Mouse (Mus musculus) midbrain, embryonic 10.5 days (tissue): ENCODE results near the gene Mapkbp1. TPM values are rescaled to one million over a fixed set of nuclear protein-coding genes. Genes with fewer than 3 reads are reported as not detected.

Source experiments
- DNase-seq: peaks from one replicate; pipeline ENCODE4 v3.0.0-alpha.2; 2017; ENCODE audit warnings: low spot score
- H3K27ac ChIP-seq: fragments of 300-500 bp; sonication (generic); replicated peaks from 2 replicates; pipeline ENCODE4 v1.5.1; 2016; ENCODE audit warnings: mild to moderate bottlenecking
- H3K27me3 ChIP-seq: fragments of 300-500 bp; sonication (generic); 2 replicates; pipeline ENCODE4 v1.6.1; 2016; ENCODE audit warnings: low read depth, mild to moderate bottlenecking; ENCODE audit not compliant: poor library complexity, severe bottlenecking
- H3K36me3 ChIP-seq: fragments of 300-500 bp; sonication (generic); 2 replicates; pipeline ENCODE4 v1.6.1; 2016; ENCODE audit warnings: mild to moderate bottlenecking, moderate library complexity
- H3K4me1 ChIP-seq: fragments of 300-500 bp; sonication (generic); 2 replicates; pipeline ENCODE4 v1.6.1; 2016
- H3K4me3 ChIP-seq: fragments of 300-500 bp; sonication (generic); 2 replicates; pipeline ENCODE4 v1.5.1; 2016; ENCODE audit warnings: mild to moderate bottlenecking, moderate library complexity
- H3K9me3 ChIP-seq: fragments of 300-500 bp; sonication (generic); replicated peaks from 2 replicates; pipeline ENCODE4 v1.6.1; 2016; ENCODE audit warnings: mild to moderate bottlenecking
- WGBS: fragments of 180-500 bp; shearing (Covaris S2); methylation state at CpG from one replicate; pipeline ENCODE4 v1.1.7; 2016; 5-methylcytosine and 5-hydroxymethylcytosine counted together
- microRNA-seq: library from miRNA; unstranded; fragments of <30 nt; microRNA quantifications from one replicate; pipeline ENCODE4, GENCODE M21; 2017
- polyA plus RNA-seq: library from polyadenylated mRNA; unstranded; fragments of >200 nt; fragmentation: Nextera tagmentation; extraction: Ambion mirVana; gene quantifications from 2 replicates; pipeline ENCODE4 v1.2.1, GENCODE M21; 2016

Mapkbp1 gene
- polyA plus RNA-seq, 1 experiment from 2014 or later: 3.3 TPM

DNA sequence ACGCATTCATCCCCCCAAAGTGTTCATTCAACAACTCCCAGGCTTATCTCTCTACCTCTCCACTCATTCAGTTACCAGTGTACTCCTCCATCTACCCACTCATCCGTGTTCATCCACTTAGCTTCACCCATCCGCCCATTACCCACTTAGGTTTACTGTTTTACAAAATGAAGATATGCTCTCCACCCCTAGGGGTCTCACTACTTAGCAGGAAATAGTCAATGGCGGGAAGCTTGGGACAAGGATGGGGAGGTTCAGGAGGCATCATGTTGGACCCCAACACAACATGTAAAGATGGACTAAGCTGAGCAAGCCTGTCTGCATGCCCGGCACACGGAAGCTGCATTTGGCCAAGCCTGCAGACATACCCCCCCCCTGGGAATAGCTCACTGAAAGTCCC, 92.1 kb downstream of the Mapkbp1 start:
- WGBS: 85% methylated on average over 6 of the region's 6 CpGs
- no peak for DNase-seq
- Histone ChIP-seq H3K9me3 (no peaks in the 10 kb centered on the region), H3K36me3 (no peaks in the 10 kb centered on the region), H3K4me3 (no peak overlapping the region), H3K27ac (no peak overlapping the region), H3K4me1 (peaks cover 19% of the 10 kb centered on the region), H3K27me3 (peaks cover 6% of the 10 kb centered on the region; the same call in 1 of the 2 replicates)

- Histone ChIP-seq H3K9me3 (no peaks in the 10 kb centered on the region), H3K36me3 (no peaks in the 10 kb centered on the region), H3K4me1 (peaks cover 21% of the 10 kb centered on the region), H3K27me3 (peaks cover 8% of the 10 kb centered on the region; the same call in 1 of the 2 replicates), H3K4me3 (no peak overlapping the region), H3K27ac (no peak overlapping the region)
- no peak for DNase-seq
- 92% methylated on average over 10 of the region's 10 CpGs for WGBS
These were observed 92.7 kb downstream of the Mapkbp1 start for GRCm38 (mm10) chr2:120065243-120065642.

DNA sequence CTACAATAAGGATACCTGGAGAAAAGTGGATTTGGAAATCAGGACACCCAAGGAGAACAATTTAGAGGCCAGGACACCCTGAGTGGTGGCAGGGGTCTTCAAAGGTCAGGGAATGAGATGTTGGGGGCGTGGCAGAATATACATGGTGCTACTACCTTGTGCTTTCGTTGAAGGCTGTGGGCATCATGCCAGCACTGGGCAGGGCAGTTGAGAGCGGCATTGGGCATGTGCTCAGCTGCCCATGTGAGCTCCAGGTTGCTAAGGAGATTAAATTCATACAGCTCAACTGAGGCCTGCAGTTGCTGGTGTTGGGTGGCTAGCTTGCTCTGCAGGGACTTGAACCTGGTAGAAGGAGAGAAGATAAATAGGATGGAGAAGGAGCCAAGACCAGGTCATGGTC, 93.7 kb downstream of the Mapkbp1 start:
- Histone ChIP-seq H3K9me3 (no peaks in the 10 kb centered on the region), H3K4me3 (no peak overlapping the region), H3K27me3 (peaks cover 8% of the 10 kb centered on the region; the same call in 1 of the 2 replicates), H3K4me1 (peaks cover 21% of the 10 kb centered on the region), H3K27ac (no peak overlapping the region), H3K36me3 (no peaks in the 10 kb centered on the region)
- no peak for DNase-seq
- WGBS: 84% methylated on average over 3 of the region's 3 CpGs

DNA sequence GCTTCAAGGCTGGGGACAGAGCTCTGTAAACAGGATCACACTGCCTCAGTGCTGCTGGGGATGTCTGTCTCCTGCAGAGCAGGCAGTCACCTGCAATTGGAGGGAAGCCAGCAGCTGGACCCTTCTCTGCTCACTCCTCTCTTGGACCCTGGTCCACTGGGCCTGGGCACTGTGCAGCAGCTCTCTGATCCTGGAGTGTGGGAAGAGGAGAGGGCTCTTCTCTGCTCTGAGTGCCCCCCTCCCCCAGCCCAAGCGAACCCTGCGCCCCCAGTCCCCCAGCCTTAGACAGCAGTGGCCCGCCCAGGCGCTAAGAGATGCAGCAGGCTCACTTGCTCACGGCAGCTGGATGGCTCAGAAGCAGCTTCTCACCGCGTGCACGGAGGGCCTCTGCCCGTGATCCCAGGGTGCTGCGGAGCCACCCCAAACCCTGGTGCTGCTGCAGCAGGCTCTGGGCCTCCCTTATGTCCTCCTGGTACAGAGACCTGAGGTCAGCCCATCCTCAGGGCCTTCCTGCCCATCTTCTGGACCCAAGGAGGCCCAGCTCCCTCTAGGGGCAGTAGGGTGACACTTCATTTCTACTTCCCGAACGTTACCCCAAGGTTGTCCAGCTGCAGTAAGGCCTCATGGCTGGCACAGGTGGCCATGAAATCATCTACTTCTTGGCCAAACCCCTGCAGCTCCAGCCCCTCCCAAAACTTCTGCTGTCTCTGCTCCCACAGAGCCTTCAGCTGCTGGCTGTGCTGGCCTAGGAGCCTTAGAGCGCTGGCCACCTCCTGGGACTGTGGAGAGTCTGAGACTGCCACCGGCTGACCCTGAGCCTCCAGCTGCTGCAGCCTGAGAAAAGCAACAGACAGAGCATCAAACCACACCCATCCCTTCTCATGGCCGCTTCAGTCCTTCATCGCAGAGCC, 96.3 kb downstream of the Mapkbp1 start:
- Histone ChIP-seq H3K27ac (peak overlapping the region; percentile 74), H3K4me1 (peaks cover 21% of the 10 kb centered on the region), H3K27me3 (peaks cover 11% of the 10 kb centered on the region; the same call in 1 of the 2 replicates), H3K4me3 (no peak overlapping the region; the same call in 1 of the 2 replicates), H3K36me3 (no peaks in the 10 kb centered on the region), H3K9me3 (no peaks in the 10 kb centered on the region)
- peak; percentile 53 for DNase-seq
- WGBS: 38% methylated on average over 16 of the region's 16 CpGs

- no peaks in the 10 kb centered on the region for H3K9me3 ChIP-seq
- no peaks in the 10 kb centered on the region for H3K36me3 ChIP-seq
- no peak for DNase-seq
- peaks cover 21% of the 10 kb centered on the region for H3K4me1 ChIP-seq
- H3K27me3 ChIP-seq: peaks cover 18% of the 10 kb centered on the region
- no peak overlapping the region for H3K4me3 ChIP-seq
- 0 out of 2 replicates have a peak overlapping the region, but pooled peaks have one; percentile 74 for H3K27ac ChIP-seq
- WGBS: 76% methylated on average over 8 of the region's 8 CpGs
These were observed 97.0 kb downstream of the Mapkbp1 start for GRCm38 (mm10) chr2:120069466-120069990.

- no peak overlapping the region for H3K4me3 ChIP-seq
- peaks cover 58% of the 10 kb centered on the region for H3K27me3 ChIP-seq
- no peaks in the 10 kb centered on the region for H3K36me3 ChIP-seq
- no peak overlapping the region for H3K27ac ChIP-seq
- WGBS: 87% methylated on average over 4 of the region's 4 CpGs
- no peaks in the 10 kb centered on the region for H3K9me3 ChIP-seq
- peaks cover 20% of the 10 kb centered on the region for H3K4me1 ChIP-seq
- no peak for DNase-seq
These were observed 101.6 kb downstream of the Mapkbp1 start for GRCm38 (mm10) chr2:120074096-120074495.

- peaks cover 13% of the 10 kb centered on the region for H3K4me1 ChIP-seq
- H3K27me3 ChIP-seq: peaks cover 51% of the 10 kb centered on the region
- DNase-seq: peak; percentile 57
- H3K4me3 ChIP-seq: peak overlapping the region; percentile 52
- H3K27ac ChIP-seq: no peak overlapping the region
- no peaks in the 10 kb centered on the region for H3K9me3 ChIP-seq
- no peaks in the 10 kb centered on the region for H3K36me3 ChIP-seq
- 2% methylated on average over 36 of the region's 36 CpGs for WGBS
These were observed 103.7 kb downstream of the Mapkbp1 start for GRCm38 (mm10) chr2:120076076-120076705.

Small RNAs within 50 kb of the gene (microRNA-seq; reads per million reads assigned to microRNA genes)
- not detected for gene Mir7665

Other genes with a start within 250 kb of the Mapkbp1 start
- gene Itpka, start 230.4 kb upstream of the Mapkbp1 start, polyA plus RNA-seq: 0.73 and 1.4 TPM in 2 replicates
- 0.11 TPM in 1 of 2 replicates, not detected in the other for gene Ltk, start 212.3 kb upstream of the Mapkbp1 start, polyA plus RNA-seq
- 39.8 and 41.0 TPM in 2 replicates for gene Rpap1, start 185.2 kb upstream of the Mapkbp1 start, polyA plus RNA-seq
- 27.6 and 27.9 TPM in 2 replicates for gene Tyro3, start 175.0 kb upstream of the Mapkbp1 start, polyA plus RNA-seq
- gene Mga, start 75.5 kb upstream of the Mapkbp1 start, polyA plus RNA-seq: 23.5 and 28.2 TPM in 2 replicates
- gene Jmjd7, start 54.8 kb downstream of the Mapkbp1 start, polyA plus RNA-seq: 21.2 and 27.5 TPM in 2 replicates
- gene Gm28042, start 54.8 kb downstream of the Mapkbp1 start, polyA plus RNA-seq: 5.2 and 6.8 TPM in 2 replicates
- 2.4 and 2.8 TPM in 2 replicates for gene Pla2g4b, start 60.7 kb downstream of the Mapkbp1 start, polyA plus RNA-seq
- gene Ehd4, start 181.9 kb downstream of the Mapkbp1 start, polyA plus RNA-seq: 26.6 and 35.9 TPM in 2 replicates